Mouse (Mus musculus): ENCODE measurements around the gene Dut.

DNA sequence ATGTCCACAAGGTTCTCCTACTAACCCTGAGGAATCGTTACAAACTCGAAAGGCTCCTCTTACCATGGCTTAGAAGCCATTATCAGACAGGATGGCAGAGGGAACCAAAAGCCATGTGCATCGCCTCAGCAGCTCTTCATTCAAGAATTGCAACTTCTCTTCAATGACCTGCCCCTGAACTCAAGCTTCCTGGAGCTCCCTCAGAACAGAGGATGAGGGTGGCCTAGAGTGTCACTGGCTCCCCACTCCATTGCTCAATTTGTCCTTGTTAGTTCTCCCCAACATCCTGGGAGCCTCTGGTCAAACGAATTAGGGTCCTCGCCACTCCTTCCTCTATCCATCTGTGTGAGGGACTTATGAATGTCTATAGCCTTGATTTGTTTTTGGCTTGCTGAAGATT is 29.7 kb downstream of the Dut start:
- TF ChIP-seq CTCF (IDR thresholded peaks at IDR 0.05; ENCODE audit: control insufficient read depth, insufficient read depth, insufficient read length): no peak
- no peak for TF ChIP-seq FOSL1 (IDR thresholded peaks at IDR 0.05; ENCODE audit: insufficient read depth, low read length, poor library complexity, severe bottlenecking)
- no peak for TF ChIP-seq MAX (IDR thresholded peaks at IDR 0.05)
- TF ChIP-seq USF1 (IDR thresholded peaks at IDR 0.05; ENCODE audit: low read depth): no peak
- TF ChIP-seq CEBPB (IDR thresholded peaks at IDR 0.05; ENCODE audit: low read depth): no peak

Measured in C2C12 (cell line).